Mouse (Mus musculus) C2C12 (cell line): Measurements from ENCODE around the gene Zdhhc5.

Source experiments
- CTCF ChIP-seq: IDR thresholded peaks from one replicate; pipeline ENCODE4 v1.5.1; 2011; ENCODE audit not compliant: control insufficient read depth, insufficient read depth, insufficient read length
- MAX ChIP-seq: IDR thresholded peaks from one replicate; pipeline ENCODE4 v1.6.1; 2011; ENCODE audit warnings: mild to moderate bottlenecking, control low read depth
- MYOD1 ChIP-seq: IDR thresholded peaks from one replicate; pipeline ENCODE4 v1.6.1; 2011; ENCODE audit warnings: low read depth; ENCODE audit not compliant: control insufficient read depth, insufficient read length
- USF1 ChIP-seq: IDR thresholded peaks from one replicate; pipeline ENCODE4 v1.6.1; 2011; ENCODE audit warnings: low read depth, mild to moderate bottlenecking, control low read depth, moderate library complexity

GRCm38 (mm10) chr2:84716423-84717355 is 1.7 kb upstream of the Zdhhc5 start:
- TF ChIP-seq CTCF (no peak), USF1 (no peak), MAX (no peak), MYOD1 (no peak)
